Mouse (Mus musculus): ENCODE results near the gene Fancl. TPM values are rescaled to one million over a fixed set of nuclear protein-coding genes. Genes with fewer than 3 reads are reported as not detected.

The Fancl gene
- polyA plus RNA-seq, 1 experiment from 2014 or later, result 24.9 TPM

GRCm38 (mm10) chr11:26516086-26516485 is 130.2 kb downstream of the Fancl start:
- Histone ChIP-seq H3K9ac (ENCODE audit: low read depth, low read length) (no peak overlapping the region), H3K27me3 (ENCODE audit: control insufficient read depth, insufficient read depth, low read length) (no peaks in the 10 kb centered on the region), H3K27ac (ENCODE audit: low read depth, low read length) (no peak overlapping the region), H3K9me3 (replicated peaks; ENCODE audit: control insufficient read depth, low read length) (no peaks in the 10 kb centered on the region), H3K4me3 (ENCODE audit: low read depth, low read length) (no peak overlapping the region), H3K4me2 (no peak overlapping the region), H3K4me1 (ENCODE audit: control insufficient read depth, insufficient read depth, low read length) (no peaks in the 10 kb centered on the region), H3K36me3 (ENCODE audit: control insufficient read depth, insufficient read depth, low read length) (no peaks in the 10 kb centered on the region)
- WGBS (ENCODE audit: insufficient replicate concordance), result 41% methylated on average over 2 of the region's 2 CpGs
- ATAC-seq (replicated peaks; ENCODE audit: insufficient number of reproducible peaks, low FRiP score, low TSS enrichment), result peak; percentile 59; the same call in 1 of the 2 replicates

- no peaks in the 10 kb centered on the region for H3K4me1 ChIP-seq (ENCODE audit: control insufficient read depth, insufficient read depth, low read length)
- no peak overlapping the region for H3K9ac ChIP-seq (ENCODE audit: low read depth, low read length)
- H3K27me3 ChIP-seq (ENCODE audit: control insufficient read depth, insufficient read depth, low read length), result no peaks in the 10 kb centered on the region
- 61% methylated on average over 3 of the region's 3 CpGs for WGBS (ENCODE audit: insufficient replicate concordance)
- H3K36me3 ChIP-seq (ENCODE audit: control insufficient read depth, insufficient read depth, low read length), result no peaks in the 10 kb centered on the region
- no peak overlapping the region for H3K27ac ChIP-seq (ENCODE audit: low read depth, low read length)
- H3K4me3 ChIP-seq (ENCODE audit: low read depth, low read length), result no peak overlapping the region
- H3K9me3 ChIP-seq (replicated peaks; ENCODE audit: control insufficient read depth, low read length), result no peaks in the 10 kb centered on the region
- H3K4me2 ChIP-seq, result no peak overlapping the region
- ATAC-seq (replicated peaks; ENCODE audit: insufficient number of reproducible peaks, low FRiP score, low TSS enrichment), result no peak
Observed at GRCm38 (mm10) chr11:26518991-26519390, 133.1 kb downstream of the Fancl start.

Other genes with a start within 250 kb of the Fancl start
- gene 5730522E02Rik, start 175.4 kb upstream of the Fancl start, polyA plus RNA-seq (2014; fragmentation: Nextera tagmentation; extraction: Ambion mirVana), result 1.3 and 1.7 TPM in 2 replicates
- gene Gm6899, start 207.1 kb downstream of the Fancl start, polyA plus RNA-seq (2014; fragmentation: Nextera tagmentation; extraction: Ambion mirVana), result 0.39 TPM in 1 of 2 replicates, not detected in the other
- gene Vrk2, start 207.9 kb downstream of the Fancl start, polyA plus RNA-seq (2014; fragmentation: Nextera tagmentation; extraction: Ambion mirVana), result 19.2 and 20.5 TPM in 2 replicates